Mouse (Mus musculus) forebrain, embryonic 11.5 days (tissue): ENCODE results near the gene Tiparp. TPM values are rescaled to one million over a fixed set of nuclear protein-coding genes. Genes with fewer than 3 reads are reported as not detected.

Source experiments
- ATAC-seq: fragments of 200-750 bp; cut with Nextera tagmentation; replicated peaks from 2 replicates; pipeline ENCODE4 v1.8.0; 2017; ENCODE audit warnings: moderate TSS enrichment; ENCODE audit not compliant: low FRiP score
- DNase-seq: peaks from one replicate; pipeline ENCODE4 v3.0.0-alpha.2; 2017; ENCODE audit warnings: low spot score
- H3K27ac ChIP-seq: fragments of 300-500 bp; sonication (generic); 2 replicates; pipeline ENCODE4 v1.5.1; 2014; ENCODE audit warnings: low read depth, low read length
- H3K27me3 ChIP-seq: fragments of 300-500 bp; sonication (generic); 2 replicates; pipeline ENCODE4 v1.6.1; 2014; ENCODE audit warnings: mild to moderate bottlenecking, low read length, mixed read lengths; ENCODE audit not compliant: control insufficient read depth, insufficient read depth
- H3K36me3 ChIP-seq: fragments of 300-500 bp; sonication (generic); 2 replicates; pipeline ENCODE4 v1.6.1; 2014; ENCODE audit warnings: mild to moderate bottlenecking, low read length, moderate library complexity, mixed read lengths; ENCODE audit not compliant: control insufficient read depth, insufficient read depth
- H3K4me1 ChIP-seq: fragments of 300-500 bp; sonication (generic); replicated peaks from 2 replicates; pipeline ENCODE4 v1.6.1; 2014; ENCODE audit warnings: low read length, mixed read lengths; ENCODE audit not compliant: control insufficient read depth, insufficient read depth
- H3K4me2 ChIP-seq: fragments of 300-500 bp; sonication (generic); 2 replicates; pipeline ENCODE4 v1.6.1; 2014; ENCODE audit warnings: low read depth, mild to moderate bottlenecking, low read length, moderate library complexity, mixed read lengths; ENCODE audit not compliant: severe bottlenecking
- H3K4me3 ChIP-seq: fragments of 300-500 bp; sonication (generic); 2 replicates; pipeline ENCODE4 v1.5.1; 2014; ENCODE audit warnings: low read depth, low read length
- H3K9ac ChIP-seq: fragments of 300-500 bp; sonication (generic); 2 replicates; pipeline ENCODE4 v1.6.1; 2014; ENCODE audit warnings: low read length
- H3K9me3 ChIP-seq: fragments of 300-500 bp; sonication (generic); 2 replicates; pipeline ENCODE4 v1.6.1; 2016; ENCODE audit warnings: low read length, mixed read lengths; ENCODE audit not compliant: control insufficient read depth
- WGBS: fragments of 180-500 bp; shearing (Covaris S2); extraction: QIAGEN DNeasy Blood & Tissue Kit; methylation state at CpG from one replicate; pipeline ENCODE4 v1.1.7; 2014; 5-methylcytosine and 5-hydroxymethylcytosine counted together
- polyA plus RNA-seq: library from polyadenylated mRNA; unstranded; fragments of >200 nt; fragmentation: Nextera tagmentation; extraction: Ambion mirVana; gene quantifications from 2 replicates; pipeline ENCODE4 v1.2.1, GENCODE M21; 2014

Gene Tiparp
- polyA plus RNA-seq, 1 experiment from 2014 or later, result 31.1 TPM

- DNase-seq (no peak), ATAC-seq (0 out of 2 replicates have a peak, but pooled peaks have one; percentile 39)
- Histone ChIP-seq H3K27ac (no peak overlapping the region), H3K4me1 (0 out of 2 replicates have a peak, but pooled peaks cover 2% of the 10 kb centered on the region), H3K27me3 (no peaks in the 10 kb centered on the region), H3K4me3 (no peak overlapping the region), H3K9me3 (no peaks in the 10 kb centered on the region), H3K36me3 (no peaks in the 10 kb centered on the region), H3K4me2 (no peak overlapping the region), H3K9ac (no peak overlapping the region)
- WGBS, result 52% methylated on average over 7 of the region's 7 CpGs
Observed at GRCm38 (mm10) chr3:65598071-65598830, 70.0 kb downstream of the Tiparp start.

GRCm38 (mm10) chr3:65599151-65599550, 70.9 kb downstream of the Tiparp start:
- Histone ChIP-seq H3K9me3 (no peaks in the 10 kb centered on the region), H3K36me3 (no peaks in the 10 kb centered on the region), H3K4me3 (no peak overlapping the region), H3K4me2 (no peak overlapping the region), H3K27me3 (no peaks in the 10 kb centered on the region), H3K9ac (no peak overlapping the region), H3K4me1 (0 out of 2 replicates have a peak, but pooled peaks cover 2% of the 10 kb centered on the region), H3K27ac (no peak overlapping the region)
- ATAC-seq (no peak), DNase-seq (no peak)
- 85% methylated on average over 6 of the region's 6 CpGs for WGBS

GRCm38 (mm10) chr3:65601291-65602050, 73.3 kb downstream of the Tiparp start:
- Histone ChIP-seq H3K9me3 (no peaks in the 10 kb centered on the region), H3K9ac (no peak overlapping the region), H3K27me3 (no peaks in the 10 kb centered on the region), H3K4me3 (no peak overlapping the region), H3K4me1 (0 out of 2 replicates have a peak, but pooled peaks cover 2% of the 10 kb centered on the region), H3K27ac (no peak overlapping the region), H3K36me3 (no peaks in the 10 kb centered on the region), H3K4me2 (no peak overlapping the region)
- ATAC-seq (no peak), DNase-seq (no peak)
- 86% methylated on average over 8 of the region's 8 CpGs for WGBS

GRCm38 (mm10) chr3:65603392-65604055, 75.3 kb downstream of the Tiparp start:
- ATAC-seq (no peak), DNase-seq (no peak)
- Histone ChIP-seq H3K27me3 (no peaks in the 10 kb centered on the region), H3K4me1 (no peaks in the 10 kb centered on the region), H3K9ac (no peak overlapping the region), H3K4me3 (no peak overlapping the region), H3K4me2 (no peak overlapping the region), H3K9me3 (no peaks in the 10 kb centered on the region), H3K27ac (no peak overlapping the region), H3K36me3 (no peaks in the 10 kb centered on the region)
- 77% methylated on average over 4 of the region's 4 CpGs for WGBS

Other genes with a start within 250 kb of the Tiparp start
- 226 and 248 TPM in 2 replicates for gene Ssr3, start 135.8 kb upstream of the Tiparp start, polyA plus RNA-seq
- gene Lekr1, start 137.8 kb downstream of the Tiparp start, polyA plus RNA-seq, result 6.4 TPM in 2 replicates